Mouse (Mus musculus) adrenal gland, adult (tissue): ENCODE data around the gene Lrrc4c.
A peak's percentile ranks its signal among the peaks of the same experiment; 100 is the strongest.

Experiments used
- DNase-seq, 2 experiments: peaks; one replicate each; pipeline ENCODE4 v3.0.0; 2022 to 2023; ENCODE audit warnings: low spot score in 1 of 2; ENCODE audit not compliant: inconsistent age in 2 of 2

Gene Lrrc4c

GRCm38 (mm10) chr2:97468372-97468771 lies 1150.4 kb downstream of the Lrrc4c start:
- no peak for DNase-seq

GRCm38 (mm10) chr2:97469396-97469795 lies 1151.4 kb downstream of the Lrrc4c start:
- DNase-seq: no peak

DNA sequence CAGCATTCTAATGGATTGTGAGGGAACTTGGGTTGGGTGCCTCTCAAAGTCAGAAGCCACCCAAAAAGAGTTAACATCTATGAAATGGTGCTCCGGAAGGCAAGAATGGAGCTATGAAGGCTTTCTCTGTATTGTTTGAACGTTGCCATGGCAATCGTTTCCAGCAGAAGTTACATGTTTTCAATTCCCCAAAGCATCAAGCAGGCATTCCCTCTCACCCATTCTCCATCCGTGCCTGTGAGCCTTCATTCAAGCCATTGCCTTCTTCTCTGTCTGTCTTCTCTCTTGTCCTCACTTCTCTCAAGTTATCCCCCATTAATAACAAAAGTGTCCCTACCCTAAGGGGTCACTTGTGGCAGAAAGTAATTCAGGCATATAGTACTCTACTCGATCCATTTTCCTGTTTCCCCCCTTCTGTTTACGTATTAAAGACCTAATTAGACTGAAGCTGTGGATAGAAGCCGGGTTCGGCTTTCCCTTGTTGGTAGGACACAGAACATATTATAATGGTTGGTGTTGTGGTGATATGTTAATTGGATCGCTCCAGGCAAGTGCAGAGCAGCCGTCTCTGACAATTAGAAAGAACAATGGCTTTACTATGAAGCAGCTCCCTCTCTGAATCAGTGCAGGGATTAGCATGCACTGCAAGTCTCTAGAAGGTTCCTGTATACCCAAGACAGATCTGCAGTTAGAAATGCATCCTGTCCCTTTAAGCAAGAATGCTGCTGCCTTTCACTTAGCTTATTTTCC lies 1160.4 kb downstream of the Lrrc4c start:
- no peak for DNase-seq

- peak in 1 of 2 experiments; percentile 30 for DNase-seq
Observed at GRCm38 (mm10) chr2:97478925-97479298, 1160.9 kb downstream of the Lrrc4c start.

DNA sequence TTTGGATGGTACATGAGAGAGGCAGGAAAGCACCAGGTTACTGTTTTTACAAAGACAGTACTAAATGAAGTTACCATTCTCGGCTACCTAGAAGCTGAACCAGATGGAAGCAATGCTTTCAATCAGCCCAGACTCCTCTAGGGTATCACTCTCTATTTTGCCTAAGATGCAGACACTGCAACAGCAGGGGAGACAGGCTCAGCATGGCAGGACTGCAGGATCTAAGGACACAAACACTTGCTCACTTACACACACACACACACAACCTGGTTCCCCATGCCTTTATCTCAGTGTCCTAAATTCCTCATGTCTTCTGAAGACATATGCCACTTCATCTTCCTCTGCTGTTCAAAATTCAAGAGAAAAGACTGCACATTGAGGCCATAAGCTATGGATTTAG lies 1167.0 kb downstream of the Lrrc4c start:
- no peak for DNase-seq

DNA sequence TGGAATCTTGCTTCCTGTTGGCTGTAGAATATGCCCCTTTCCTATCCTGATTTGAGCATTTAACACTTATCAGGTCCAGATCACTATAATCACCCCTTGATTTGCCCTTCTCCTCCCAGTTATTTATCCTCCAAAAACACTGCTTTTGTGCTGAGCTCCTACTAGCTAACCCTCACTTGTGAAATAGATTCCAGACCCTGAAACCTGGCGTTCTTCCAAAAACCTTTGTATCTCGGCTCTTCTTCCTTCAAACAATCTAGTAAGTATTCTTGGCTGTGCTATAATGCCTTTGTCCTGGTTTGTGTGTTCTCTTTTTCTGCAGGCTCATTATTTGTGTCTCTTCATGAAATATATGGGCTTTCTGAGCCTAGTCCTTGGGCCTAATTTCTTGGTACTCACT lies 1167.6 kb downstream of the Lrrc4c start:
- DNase-seq: no peak

DNA sequence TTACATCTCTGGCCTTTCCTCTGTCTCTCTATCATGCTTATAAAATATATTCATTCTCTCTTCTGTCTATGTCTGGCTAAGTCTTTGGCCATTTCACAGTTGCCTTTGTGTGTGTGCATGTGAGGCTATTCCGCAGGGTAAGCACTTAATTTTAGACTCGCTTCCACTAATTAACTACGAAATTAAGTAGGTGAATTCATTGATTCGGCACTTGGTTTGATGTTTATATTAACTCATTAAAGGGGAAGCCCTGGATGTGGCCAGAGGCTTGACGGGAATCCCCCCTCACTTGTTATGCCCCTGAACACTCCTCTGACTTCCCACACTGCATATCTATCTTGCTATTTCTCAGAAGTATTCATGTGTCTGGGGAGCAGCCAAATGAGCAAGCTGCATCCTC lies 1169.6 kb downstream of the Lrrc4c start:
- no peak for DNase-seq

- DNase-seq: no peak
Observed at GRCm38 (mm10) chr2:97497069-97497468, 1179.1 kb downstream of the Lrrc4c start.

- DNase-seq: no peak
Observed at GRCm38 (mm10) chr2:97502501-97502900, 1184.5 kb downstream of the Lrrc4c start.

GRCm38 (mm10) chr2:97504902-97505301 lies 1186.9 kb downstream of the Lrrc4c start:
- DNase-seq: no peak

- DNase-seq: no peak
Observed at GRCm38 (mm10) chr2:97524256-97524922, 1206.4 kb downstream of the Lrrc4c start.

DNA sequence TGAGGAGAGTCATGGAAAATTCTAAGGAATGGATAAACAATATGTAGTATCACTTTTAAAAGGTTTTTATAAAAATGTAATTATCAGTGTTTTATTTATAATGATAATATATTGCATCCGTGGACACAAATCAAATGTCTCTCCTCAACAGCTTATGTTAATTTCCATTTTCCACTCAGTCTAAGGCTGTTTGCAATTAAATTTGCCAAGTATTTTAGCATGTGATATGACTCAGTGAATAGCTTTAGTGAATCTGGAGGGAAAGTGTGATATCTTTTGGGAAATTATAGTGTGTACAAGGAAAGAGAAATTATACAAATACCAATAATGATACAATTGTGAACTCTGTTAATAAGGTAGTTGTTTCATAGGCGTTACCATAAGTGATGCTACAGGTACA lies 1207.1 kb downstream of the Lrrc4c start:
- DNase-seq: no peak

DNA sequence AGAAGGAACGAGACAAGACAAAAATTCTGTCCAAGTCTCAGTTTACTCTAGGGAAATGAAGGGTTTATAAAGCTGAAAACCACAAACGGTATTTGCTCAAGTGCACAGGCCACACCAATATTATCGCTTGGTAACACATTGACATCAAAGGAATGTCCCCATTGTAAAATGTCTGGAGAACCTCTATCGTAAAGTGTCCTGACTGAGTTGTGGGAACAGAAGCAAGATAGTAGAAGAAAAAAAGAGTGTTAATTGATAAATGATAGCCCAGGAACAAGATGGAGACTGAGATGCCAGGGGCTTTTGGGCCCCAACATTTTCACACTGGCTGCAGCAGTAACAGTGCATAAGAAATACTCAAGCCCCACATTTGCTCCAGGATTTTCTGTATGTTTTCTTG lies 1212.7 kb downstream of the Lrrc4c start:
- no peak for DNase-seq

GRCm38 (mm10) chr2:97543691-97544672 lies 1226.0 kb downstream of the Lrrc4c start:
- DNase-seq: no peak

GRCm38 (mm10) chr2:97544673-97545071 lies 1226.7 kb downstream of the Lrrc4c start:
- DNase-seq: no peak

DNA sequence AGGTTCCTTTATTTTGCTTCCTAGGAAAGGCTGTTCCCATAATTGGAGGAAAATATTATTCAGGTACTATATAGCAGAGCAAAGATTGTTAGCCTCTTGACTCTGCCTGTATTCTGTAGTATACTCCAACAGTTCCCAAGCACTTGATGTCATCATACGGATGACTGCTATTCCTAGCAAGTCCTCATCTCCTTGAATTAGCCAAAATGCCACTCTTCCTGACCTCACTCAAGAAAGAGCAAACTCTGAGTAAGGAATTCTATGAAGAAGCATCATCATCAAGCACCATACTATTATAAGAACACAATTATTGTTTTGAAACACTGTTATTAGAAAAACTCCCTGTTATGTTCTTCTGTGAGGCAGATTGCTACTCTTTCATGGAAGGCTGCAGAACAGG lies 1228.0 kb downstream of the Lrrc4c start:
- no peak for DNase-seq

- DNase-seq: no peak
Observed at GRCm38 (mm10) chr2:97564509-97564908, 1246.5 kb downstream of the Lrrc4c start.

- no peak for DNase-seq
Observed at GRCm38 (mm10) chr2:97568954-97569353, 1251.0 kb downstream of the Lrrc4c start.

DNA sequence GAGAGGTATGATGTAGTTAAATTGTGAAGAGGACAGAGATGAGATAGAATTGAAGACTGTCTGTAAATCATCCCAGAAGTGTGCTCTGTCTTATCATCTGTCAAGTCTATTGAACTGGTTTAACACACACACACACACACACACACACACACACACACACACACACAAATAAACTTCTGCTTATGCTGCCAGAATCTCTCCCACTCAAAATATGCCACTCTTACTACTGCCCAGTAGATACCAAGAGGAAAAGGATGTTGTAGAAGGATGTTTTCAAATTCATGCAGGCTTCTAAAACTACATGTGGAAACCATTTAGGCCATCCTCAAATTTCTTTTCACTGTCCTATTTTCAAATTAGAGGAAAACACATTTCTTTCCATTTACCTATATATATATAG lies 1257.0 kb downstream of the Lrrc4c start:
- no peak for DNase-seq

GRCm38 (mm10) chr2:97581132-97581531 lies 1263.2 kb downstream of the Lrrc4c start:
- DNase-seq: no peak

DNA sequence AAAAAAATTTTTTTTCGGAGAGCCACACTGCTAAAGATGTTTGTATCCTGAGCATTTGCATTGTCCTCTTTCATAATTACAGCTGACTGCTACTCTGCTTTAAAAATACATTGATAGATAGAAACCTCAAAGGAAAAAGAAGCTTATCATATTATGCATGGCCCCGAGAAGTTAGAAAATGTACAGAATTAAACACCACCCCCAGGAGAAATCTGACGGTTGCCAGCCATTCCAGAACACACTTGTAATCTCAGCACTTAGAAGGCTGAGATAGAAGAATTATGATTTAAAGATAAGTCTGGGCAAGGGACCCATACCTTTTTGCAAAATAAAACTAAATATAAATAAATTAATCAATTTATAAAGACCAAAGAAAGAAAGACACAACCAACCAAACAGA lies 1268.4 kb downstream of the Lrrc4c start:
- DNase-seq: no peak

- DNase-seq: no peak
Observed at GRCm38 (mm10) chr2:97590563-97590962, 1272.6 kb downstream of the Lrrc4c start.
